Mouse (Mus musculus): ENCODE results near the gene Lrrc52.

- TF ChIP-seq POLR2A (IDR thresholded peaks at IDR 0.05; ENCODE audit: extremely low read depth, insufficient read depth, low read length): no peak
- TF ChIP-seq CTCF (IDR thresholded peaks at IDR 0.05; ENCODE audit: low read depth, low read length): no peak
Observed at GRCm38 (mm10) chr1:167409601-167410000, 57.0 kb downstream of the Lrrc52 start.
